Mouse (Mus musculus) adrenal gland, postnatal 25 days (tissue): ENCODE measurements around the gene Pax9. TPM values are rescaled to one million over a fixed set of nuclear protein-coding genes. Genes with fewer than 3 reads are reported as not detected.

Source experiments
- DNase-seq: peaks from one replicate; pipeline ENCODE4 v3.0.0; 2021; ENCODE audit warnings: mixed read lengths
- total RNA-seq: library from RNA; stranded (reverse); gene quantifications from 2 replicates; pipeline ENCODE4 v1.2.3, GENCODE M21; 2021

Pax9 gene
- total RNA-seq, 1 experiment from 2014 or later, result not detected

GRCm38 (mm10) chr12:56697011-56697740 is 5.6 kb downstream of the Pax9 start:
- no peak for DNase-seq

GRCm38 (mm10) chr12:56697785-56698184 is 6.2 kb downstream of the Pax9 start:
- no peak for DNase-seq

- DNase-seq, result no peak
Measured at GRCm38 (mm10) chr12:56698191-56698980, 6.8 kb downstream of the Pax9 start.

- no peak for DNase-seq
Measured at GRCm38 (mm10) chr12:56699351-56699750, 7.8 kb downstream of the Pax9 start.

- DNase-seq, result no peak
Measured at GRCm38 (mm10) chr12:56699915-56700900, 8.6 kb downstream of the Pax9 start.

- no peak for DNase-seq
Measured at GRCm38 (mm10) chr12:56701004-56701403, 9.4 kb downstream of the Pax9 start.

GRCm38 (mm10) chr12:56717971-56718706 is 26.6 kb downstream of the Pax9 start:
- no peak for DNase-seq

GRCm38 (mm10) chr12:56718707-56719051 is 27.1 kb downstream of the Pax9 start:
- no peak for DNase-seq

- DNase-seq, result no peak
Measured at GRCm38 (mm10) chr12:56727631-56728030, 36.1 kb downstream of the Pax9 start.

- DNase-seq, result no peak
Measured at GRCm38 (mm10) chr12:56737104-56737503, 45.5 kb downstream of the Pax9 start.

Other genes starting within 250 kb of the Pax9 start
- not detected in 2 replicates for gene Nkx2-1, start 154.9 kb upstream of the Pax9 start, total RNA-seq
- 0.33 TPM in 1 of 2 replicates, not detected in the other for gene Nkx2-9, start 78.5 kb upstream of the Pax9 start, total RNA-seq